Mouse (Mus musculus): ENCODE data around the gene Bmp10.
A peak's percentile ranks its signal among the peaks of the same experiment; 100 is the strongest.

Bmp10 gene

DNA sequence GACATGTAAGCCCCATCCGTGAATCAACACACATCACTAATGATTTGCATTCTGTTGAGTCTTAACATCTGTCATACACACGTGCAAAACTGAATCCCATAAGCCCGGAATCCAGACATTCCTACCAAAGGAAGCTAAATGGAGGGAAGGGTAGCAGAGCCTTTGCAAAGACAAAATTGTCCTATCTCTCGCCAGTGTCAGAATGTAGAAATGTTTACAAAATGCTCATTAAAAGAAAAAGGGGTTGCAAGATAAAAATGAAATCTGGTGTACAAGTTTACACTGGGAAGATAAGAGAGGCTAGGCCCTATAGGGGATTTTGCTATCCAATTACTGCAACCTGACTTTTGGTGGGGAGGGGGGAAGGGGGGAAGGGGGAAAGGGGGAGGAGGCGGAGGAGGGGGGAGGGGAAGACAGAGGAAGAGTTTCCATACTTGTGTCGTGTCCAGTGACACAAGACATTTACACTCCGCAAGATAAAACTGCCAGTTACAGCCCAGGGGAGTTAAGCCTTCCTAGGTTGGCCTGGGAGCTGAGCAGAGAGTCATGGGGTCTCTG is at the start of gene Bmp10:
TSS of gene Bmp10 (plus strand) at position 508 of the 558 bp plus-strand sequence.
- no peak for DNase-seq (ENCODE audit: extremely low spot score, low read depth, low spot score)

GRCm38 (mm10) chr6:87383926-87384691 is 44.7 kb upstream of the Bmp10 start:
- no peak for DNase-seq (ENCODE audit: extremely low spot score, low read depth, low spot score)

- no peak for DNase-seq (ENCODE audit: extremely low spot score, low read depth, low spot score)
These were observed 44.0 kb upstream of the Bmp10 start for GRCm38 (mm10) chr6:87384761-87385160.

- DNase-seq (ENCODE audit: extremely low spot score, low read depth, low spot score) = peak; percentile 86
These were observed 42.6 kb upstream of the Bmp10 start for GRCm38 (mm10) chr6:87386203-87386602.

- no peak for DNase-seq (ENCODE audit: extremely low spot score, low read depth, low spot score)
These were observed 42.1 kb upstream of the Bmp10 start for GRCm38 (mm10) chr6:87386681-87387080.

DNA sequence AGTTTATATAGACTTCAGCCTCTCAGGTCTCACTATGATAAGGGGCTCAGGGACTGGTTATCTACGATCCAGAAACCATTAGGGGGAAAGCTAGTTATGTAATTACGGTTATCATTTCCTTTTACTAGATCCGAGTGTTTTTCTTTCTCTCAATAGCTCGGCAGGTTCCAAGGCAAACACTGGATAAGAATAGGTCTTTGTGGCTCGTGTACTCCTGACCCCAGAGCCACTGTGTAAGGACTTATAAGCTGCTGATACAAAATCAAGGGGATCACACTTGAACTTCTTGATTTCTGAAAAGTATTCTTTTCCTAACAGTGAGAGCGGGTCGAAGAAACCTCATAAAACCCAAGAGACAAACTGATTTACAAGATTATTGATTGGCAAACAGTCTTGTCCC is 39.9 kb upstream of the Bmp10 start, which contains the start of gene Gkn3:
TSS of gene Gkn3 (minus strand) at position 59 of the 400 bp plus-strand sequence.
- no peak for DNase-seq (ENCODE audit: extremely low spot score, low read depth, low spot score)

GRCm38 (mm10) chr6:87389455-87389989 is 39.3 kb upstream of the Bmp10 start:
- DNase-seq (ENCODE audit: extremely low spot score, low read depth, low spot score) = no peak

- no peak for DNase-seq (ENCODE audit: extremely low spot score, low read depth, low spot score)
These were observed 35.2 kb upstream of the Bmp10 start for GRCm38 (mm10) chr6:87393466-87394205.

- no peak for DNase-seq (ENCODE audit: extremely low spot score, low read depth, low spot score)
These were observed 34.0 kb upstream of the Bmp10 start for GRCm38 (mm10) chr6:87394783-87395182.

- peak; percentile 31 for DNase-seq (ENCODE audit: extremely low spot score, low read depth, low spot score)
These were observed 29.7 kb upstream of the Bmp10 start for GRCm38 (mm10) chr6:87399137-87399536.

- no peak for DNase-seq (ENCODE audit: extremely low spot score, low read depth, low spot score)
These were observed 28.8 kb upstream of the Bmp10 start for GRCm38 (mm10) chr6:87399886-87400566.

DNA sequence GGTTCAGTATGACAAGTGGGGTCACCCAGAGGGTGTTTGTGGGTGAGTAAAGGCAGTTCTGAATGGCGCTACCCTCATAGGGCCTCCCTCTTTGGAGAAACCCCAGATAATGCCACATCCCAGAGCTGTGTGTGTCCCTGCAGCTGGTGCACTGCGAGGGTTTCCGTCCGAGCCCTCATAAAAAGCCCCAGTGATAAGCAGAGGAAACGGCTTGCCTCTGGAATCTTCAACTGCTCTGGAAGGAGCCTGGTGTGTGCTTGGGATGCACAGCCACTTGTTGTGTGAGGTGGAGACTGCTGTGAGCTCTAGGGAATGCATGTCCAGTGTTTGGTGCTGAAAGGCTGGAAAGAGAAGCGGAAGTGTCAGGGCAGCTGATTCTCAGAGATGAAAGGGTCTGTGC is 27.3 kb upstream of the Bmp10 start:
- no peak for DNase-seq (ENCODE audit: extremely low spot score, low read depth, low spot score)

GRCm38 (mm10) chr6:87412011-87412410 is 16.8 kb upstream of the Bmp10 start:
- DNase-seq (ENCODE audit: extremely low spot score, low read depth, low spot score) = no peak

DNA sequence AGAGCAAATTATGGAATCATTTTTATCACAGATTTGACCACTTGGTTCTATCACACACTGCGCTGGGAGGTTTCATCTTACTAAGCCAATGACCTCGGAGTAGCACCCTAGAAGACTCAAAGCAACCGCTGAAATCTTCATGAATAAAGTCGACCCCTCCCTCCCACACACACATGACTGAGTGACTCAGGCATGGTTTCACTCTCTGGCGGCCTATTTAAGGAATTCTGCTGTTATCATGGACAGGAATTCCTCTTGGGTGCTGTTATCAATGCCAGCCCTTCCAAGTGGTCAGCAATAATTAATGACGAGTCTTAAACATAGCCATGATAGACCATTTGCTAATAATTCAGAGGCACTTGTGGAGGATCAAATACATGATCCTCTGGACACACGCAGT is 6.5 kb upstream of the Bmp10 start:
- no peak for DNase-seq (ENCODE audit: extremely low spot score, low read depth, low spot score)

GRCm38 (mm10) chr6:87424037-87424816 is 4.6 kb upstream of the Bmp10 start:
- no peak for DNase-seq (ENCODE audit: extremely low spot score, low read depth, low spot score)

DNA sequence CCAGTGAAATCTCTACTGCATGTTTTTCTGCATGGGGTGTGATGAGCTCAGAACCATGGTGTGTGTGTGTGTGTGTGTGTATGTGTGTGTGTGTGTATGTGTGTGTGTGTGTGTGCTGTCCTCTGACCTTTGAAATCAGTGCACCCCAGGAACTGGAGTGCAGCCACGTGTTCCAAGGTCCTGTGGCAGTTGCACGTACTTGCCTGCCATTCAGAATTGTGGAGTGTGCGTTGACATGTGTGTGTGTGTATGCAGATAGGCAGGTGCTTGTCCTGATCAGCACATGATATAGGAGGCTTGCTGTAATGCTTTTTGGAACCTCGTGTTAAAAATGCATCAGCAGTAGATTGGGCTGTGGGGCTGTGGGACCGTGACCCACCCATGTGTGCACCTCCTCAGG is 1.8 kb upstream of the Bmp10 start:
- DNase-seq (ENCODE audit: extremely low spot score, low read depth, low spot score) = no peak

- DNase-seq (ENCODE audit: extremely low spot score, low read depth, low spot score) = no peak
These were observed 1.2 kb upstream of the Bmp10 start for GRCm38 (mm10) chr6:87427616-87428015.

DNA sequence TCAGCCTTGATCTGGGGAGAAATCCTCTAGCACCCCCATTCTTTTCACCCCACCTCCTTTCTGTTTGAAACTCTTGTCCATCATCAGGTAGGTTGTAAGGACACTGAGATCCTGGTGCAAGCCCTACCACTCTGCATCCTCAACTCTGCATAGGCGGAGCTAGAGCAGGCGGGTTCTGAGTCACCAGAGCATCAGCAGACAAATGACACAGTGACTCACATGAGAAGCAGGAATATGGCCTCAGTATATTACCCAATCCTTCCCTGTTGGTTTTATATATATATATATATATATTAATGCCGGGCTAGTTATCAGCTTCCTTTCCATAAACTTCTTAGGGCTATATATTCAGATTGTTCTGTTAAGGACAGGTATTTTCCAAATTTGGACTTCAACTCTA is 7.0 kb downstream of the Bmp10 start:
- no peak for DNase-seq (ENCODE audit: extremely low spot score, low read depth, low spot score)

- no peak for DNase-seq (ENCODE audit: extremely low spot score, low read depth, low spot score)
These were observed 8.0 kb downstream of the Bmp10 start for GRCm38 (mm10) chr6:87436745-87437144.

DNA sequence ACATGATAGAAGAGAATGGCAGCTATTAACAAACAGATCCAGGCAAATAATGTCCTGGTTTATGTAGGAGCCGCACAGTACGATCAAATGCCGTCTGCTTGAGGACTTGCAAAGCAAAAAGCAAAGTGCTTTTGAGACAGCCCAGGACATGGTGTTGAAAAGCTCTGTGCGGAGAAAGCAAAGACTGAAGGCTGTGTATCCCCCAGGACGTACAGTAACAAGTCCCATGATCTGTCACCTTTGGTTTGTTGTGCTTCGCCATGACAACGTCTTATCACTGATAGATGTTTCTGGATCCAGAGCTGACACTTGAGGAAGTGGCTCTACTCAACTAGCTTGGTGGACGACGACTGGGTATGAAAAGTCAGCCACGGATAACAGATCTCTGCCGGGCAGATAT is 14.5 kb downstream of the Bmp10 start:
- no peak for DNase-seq (ENCODE audit: extremely low spot score, low read depth, low spot score)

Measured in hindlimb bud, embryonic 11.5 days (tissue).